ENCODE assay signal across 27 mouse cellular contexts in genomic region chr12:15064351-15064750, GRCm38 (mm10).
DNase-seq lines count a peak whose midpoint lies in the region; ATAC-seq and TF ChIP-seq lines count a peak whose summit lies in the region.
"Had no signal": no experiment of that assay in that cellular context is flagged by ENCODE, and none has a peak within 500 bp of the region (broad histone marks: within the 10 kb centered on the region; RNA-seq: fewer than 3 reads in every experiment).

No protein-coding gene starts in this region.

- H3K36me3 ChIP-seq in forebrain, embryonic 15.5 days, result no peaks in the 10 kb centered on the region
- no peaks in the 10 kb centered on the region for H3K36me3 ChIP-seq in forebrain, embryonic 12.5 days (replicated peaks)
- H3K36me3 ChIP-seq: embryonic facial prominence, embryonic 12.5 days; embryonic facial prominence, embryonic 15.5 days; heart, embryonic 10.5 days; heart, embryonic 13.5 days had no signal

- H3K9ac ChIP-seq in forebrain, embryonic 15.5 days (replicated peaks), result no peak overlapping the region
- no peak overlapping the region for H3K9ac ChIP-seq in forebrain, embryonic 12.5 days
- H3K9ac ChIP-seq: embryonic facial prominence, embryonic 12.5 days; embryonic facial prominence, embryonic 15.5 days; heart, embryonic 13.5 days; hindbrain, embryonic 14.5 days had no signal

- no peak overlapping the region for H3K27ac ChIP-seq in forebrain, embryonic 15.5 days (replicated peaks)
- no peak overlapping the region for H3K27ac ChIP-seq in forebrain, embryonic 12.5 days
- H3K27ac ChIP-seq in left cerebral cortex, adult 2 months, result no peak overlapping the region
- H3K27ac ChIP-seq: embryonic facial prominence, embryonic 12.5 days; embryonic facial prominence, embryonic 15.5 days; heart, adult 2 months; heart, embryonic 10.5 days; heart, embryonic 13.5 days; hindbrain, embryonic 14.5 days; hindbrain, postnatal 0 days had no signal

- WGBS in forebrain, embryonic 15.5 days, result 52% methylated on average over 1 of the region's 1 CpGs
- WGBS in forebrain, embryonic 12.5 days, result 63% methylated on average over 1 of the region's 1 CpGs

- peak; percentile 37 for DNase-seq in Muller cell, postnatal 12 days (ENCODE audit: inconsistent ontology term)
- peak; percentile 43 for DNase-seq in brain, embryonic 14.5 days (ENCODE audit: low read depth)
- DNase-seq in left cerebral cortex, adult 2 months (ENCODE audit: extremely low spot score in 1 of 2, low spot score in 2 of 2), result no peak
- DNase-seq in T-cell, adult 2 months (ENCODE audit: low spot score), result no peak
- DNase-seq: adrenal gland, adult 8-10 months; adrenal gland, postnatal 25 days; cerebellum, adult 11 months; cerebellum, adult 2 months; cerebellum, adult 9-11 months; cerebellum, postnatal 25 days; gastrocnemius, postnatal 10 days; gastrocnemius, postnatal 36 days; heart, adult 2 months; heart, postnatal 14 days; heart, postnatal 4 days; kidney, adult 18-20 months had no signal

- no peak for TF ChIP-seq CTCF in brain, embryonic 14.5 days (IDR thresholded peaks at IDR 0.05; ENCODE audit: borderline replicate concordance, extremely low read depth, insufficient read depth, insufficient read length)
- TF ChIP-seq CTCF in left cerebral cortex, adult 2 months (IDR thresholded peaks at IDR 0.05), result no peak

- intact Hi-C loops in left cerebral cortex, adult 2 months (cut with DNase I), result no loop called here

- H3K4me1 ChIP-seq in forebrain, embryonic 15.5 days, result no peaks in the 10 kb centered on the region; the same call in 1 of the 2 replicates
- no peaks in the 10 kb centered on the region for H3K4me1 ChIP-seq in forebrain, embryonic 12.5 days
- H3K4me1 ChIP-seq: embryonic facial prominence, embryonic 12.5 days; embryonic facial prominence, embryonic 15.5 days; heart, embryonic 10.5 days; heart, embryonic 13.5 days had no signal

- H3K9me3 ChIP-seq in forebrain, embryonic 15.5 days, result no peaks in the 10 kb centered on the region
- H3K9me3 ChIP-seq in forebrain, embryonic 12.5 days, result no peaks in the 10 kb centered on the region
- H3K9me3 ChIP-seq: embryonic facial prominence, embryonic 12.5 days; embryonic facial prominence, embryonic 15.5 days; heart, embryonic 10.5 days; heart, embryonic 13.5 days had no signal

- no peak overlapping the region for H3K4me2 ChIP-seq in forebrain, embryonic 15.5 days (replicated peaks)
- no peak overlapping the region for H3K4me2 ChIP-seq in forebrain, embryonic 12.5 days
- H3K4me2 ChIP-seq: embryonic facial prominence, embryonic 12.5 days; embryonic facial prominence, embryonic 15.5 days; heart, embryonic 13.5 days; hindbrain, embryonic 14.5 days had no signal

- H3K4me3 ChIP-seq in forebrain, embryonic 15.5 days, result no peak overlapping the region
- H3K4me3 ChIP-seq in forebrain, embryonic 12.5 days (replicated peaks), result no peak overlapping the region
- no peak overlapping the region for H3K4me3 ChIP-seq in left cerebral cortex, adult 2 months
- H3K4me3 ChIP-seq: embryonic facial prominence, embryonic 12.5 days; embryonic facial prominence, embryonic 15.5 days; heart, adult 2 months; heart, embryonic 10.5 days; heart, embryonic 13.5 days had no signal

- H3K27me3 ChIP-seq in forebrain, embryonic 15.5 days, result no peaks in the 10 kb centered on the region
- no peaks in the 10 kb centered on the region for H3K27me3 ChIP-seq in forebrain, embryonic 12.5 days
- H3K27me3 ChIP-seq: embryonic facial prominence, embryonic 12.5 days; embryonic facial prominence, embryonic 15.5 days; heart, embryonic 13.5 days; Patski had no signal

- TF ChIP-seq POLR2A in brain, embryonic 14.5 days (IDR thresholded peaks at IDR 0.05; ENCODE audit: borderline replicate concordance, extremely low read depth, insufficient read depth, insufficient read length, poor library complexity, severe bottlenecking), result no peak

- ATAC-seq in forebrain, embryonic 15.5 days (replicated peaks), result peak; percentile 64
- no peak for ATAC-seq in forebrain, embryonic 12.5 days (ENCODE audit: low FRiP score)
- ATAC-seq: hindbrain, postnatal 0 days; inflammation-experienced regulatory T-cells, adult 6 months; intestine, embryonic 16.5 days; Patski had no signal

Comparison
In these comparisons a context has a peak if more than half of its experiments do, and no peak if none do; other contexts are left out.
1. DNase-seq: peak in Muller cell, postnatal 12 days (single experiment) and brain, embryonic 14.5 days (single experiment); none in left cerebral cortex, adult 2 months (0 of 2) and T-cell, adult 2 months (single experiment).